Mouse (Mus musculus): ENCODE results near the gene Gatm. TPM values are rescaled to one million over a fixed set of nuclear protein-coding genes. Genes with fewer than 3 reads are reported as not detected.

Gatm gene
- polyA plus RNA-seq, 1 experiment from 2014 or later, result 6.9 TPM

DNA sequence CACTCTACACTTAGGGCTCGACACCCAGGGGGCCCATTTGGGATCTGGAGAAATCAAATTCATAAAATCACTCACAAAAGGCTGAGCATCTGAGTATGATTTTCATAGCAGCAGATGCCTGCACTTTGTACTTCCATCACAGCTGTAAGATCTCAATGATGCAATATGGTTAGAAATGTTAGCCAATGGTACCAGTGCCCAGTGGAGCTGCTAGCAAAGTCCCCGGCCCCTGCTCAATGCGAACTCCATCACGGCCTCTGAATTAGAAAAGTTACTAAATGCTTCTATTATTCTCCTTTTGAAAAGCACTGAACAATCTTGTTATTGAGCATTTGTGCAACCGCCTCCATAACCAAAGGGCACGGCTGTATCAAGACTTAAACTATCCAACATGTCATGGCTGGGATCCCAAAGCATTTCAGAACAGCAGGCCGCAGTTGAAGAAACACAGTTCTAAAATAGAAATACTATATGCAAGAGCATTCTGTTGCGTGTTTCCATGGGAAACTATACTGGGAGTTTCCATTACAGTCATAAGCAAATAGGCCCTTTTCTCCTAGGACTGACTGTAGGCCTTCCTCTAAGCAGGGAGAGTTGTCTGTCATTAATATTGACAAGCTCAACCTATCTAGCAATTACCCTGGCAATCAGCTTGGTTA is 23.1 kb downstream of the Gatm start:
- Histone ChIP-seq H3K36me3 (ENCODE audit: insufficient read depth) (no peaks in the 10 kb centered on the region), H3K4me3 (ENCODE audit: low read depth, low read length) (no peak overlapping the region), H3K9me3 (ENCODE audit: low read depth, low read length) (no peaks in the 10 kb centered on the region), H3K27ac (ENCODE audit: low read depth) (no peak overlapping the region), H3K4me2 (no peak overlapping the region), H3K9ac (no peak overlapping the region), H3K27me3 (ENCODE audit: insufficient read depth, low read length) (no peaks in the 10 kb centered on the region), H3K4me1 (ENCODE audit: insufficient read depth) (no peaks in the 10 kb centered on the region)
- ATAC-seq (ENCODE audit: insufficient read depth), result no peak
- 84% methylated on average over 8 of the region's 8 CpGs for WGBS
- TF ChIP-seq CTCF (IDR thresholded peaks at IDR 0.05; ENCODE audit: low read depth), result no peak
- no peak for DNase-seq

DNA sequence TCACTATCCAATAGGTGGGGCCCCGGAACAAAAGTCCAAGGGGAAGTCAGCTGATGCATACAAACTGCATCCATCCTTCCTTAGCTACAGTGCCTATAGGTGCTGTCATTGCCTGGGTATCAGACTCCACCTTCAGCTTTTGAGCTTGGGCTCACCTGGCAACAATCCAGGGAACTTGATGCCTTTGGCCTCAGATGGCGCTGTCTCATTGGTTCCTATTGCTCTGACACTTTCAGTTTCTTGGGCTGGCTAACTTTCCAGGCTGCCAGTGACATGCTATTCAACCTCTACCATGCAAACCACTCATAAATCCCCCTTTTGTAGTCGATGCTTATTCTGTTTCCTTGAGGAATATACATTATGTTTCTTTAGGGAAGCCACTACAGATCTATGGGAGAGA is 24.8 kb downstream of the Gatm start:
- DNase-seq, result peak; percentile 26

DNA sequence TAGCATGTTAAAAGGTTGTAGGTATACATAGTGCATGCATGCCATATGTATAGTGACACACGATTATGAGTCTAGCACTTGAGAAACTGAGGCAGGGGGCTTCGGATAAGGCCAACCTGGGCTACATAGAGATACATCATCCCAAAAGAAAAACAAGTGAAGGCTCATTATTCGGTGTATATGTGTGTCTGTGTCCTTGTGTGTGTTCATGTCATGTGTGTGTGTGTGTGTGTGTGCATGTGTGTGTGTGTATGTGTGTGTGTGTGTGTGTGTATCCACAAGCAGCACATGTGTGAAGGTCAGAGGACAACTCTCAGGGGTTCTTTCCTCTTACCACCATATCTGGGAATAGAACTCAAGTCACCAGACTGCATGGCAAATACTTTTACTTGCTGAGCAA is 28.8 kb downstream of the Gatm start:
- Histone ChIP-seq H3K4me2 (no peak overlapping the region), H3K9ac (no peak overlapping the region), H3K9me3 (ENCODE audit: low read depth, low read length) (no peaks in the 10 kb centered on the region), H3K4me3 (ENCODE audit: low read depth, low read length) (no peak overlapping the region), H3K36me3 (ENCODE audit: insufficient read depth) (no peaks in the 10 kb centered on the region), H3K27me3 (ENCODE audit: insufficient read depth, low read length) (no peaks in the 10 kb centered on the region), H3K4me1 (ENCODE audit: insufficient read depth) (0 out of 2 replicates have a peak, but pooled peaks cover 3% of the 10 kb centered on the region), H3K27ac (ENCODE audit: low read depth) (no peak overlapping the region)
- TF ChIP-seq CTCF (IDR thresholded peaks at IDR 0.05; ENCODE audit: low read depth), result no peak
- WGBS, result 87% methylated on average over 3 of the region's 3 CpGs
- ATAC-seq (ENCODE audit: insufficient read depth), result no peak
- no peak for DNase-seq

More for the DNA sequence above, 24.8 kb downstream of the Gatm start:
- Histone ChIP-seq H3K27me3 (ENCODE audit: insufficient read depth, low read length) (no peaks in the 10 kb centered on the region), H3K9me3 (ENCODE audit: low read depth, low read length) (no peaks in the 10 kb centered on the region), H3K4me3 (ENCODE audit: low read depth, low read length) (no peak overlapping the region), H3K27ac (ENCODE audit: low read depth) (no peak overlapping the region), H3K4me2 (no peak overlapping the region), H3K36me3 (ENCODE audit: insufficient read depth) (no peaks in the 10 kb centered on the region), H3K9ac (no peak overlapping the region), H3K4me1 (ENCODE audit: insufficient read depth) (no peaks in the 10 kb centered on the region)
- WGBS, result 69% methylated on average over 3 of the region's 3 CpGs
- no peak for TF ChIP-seq CTCF (IDR thresholded peaks at IDR 0.05; ENCODE audit: low read depth)
- ATAC-seq (ENCODE audit: insufficient read depth), result no peak

DNA sequence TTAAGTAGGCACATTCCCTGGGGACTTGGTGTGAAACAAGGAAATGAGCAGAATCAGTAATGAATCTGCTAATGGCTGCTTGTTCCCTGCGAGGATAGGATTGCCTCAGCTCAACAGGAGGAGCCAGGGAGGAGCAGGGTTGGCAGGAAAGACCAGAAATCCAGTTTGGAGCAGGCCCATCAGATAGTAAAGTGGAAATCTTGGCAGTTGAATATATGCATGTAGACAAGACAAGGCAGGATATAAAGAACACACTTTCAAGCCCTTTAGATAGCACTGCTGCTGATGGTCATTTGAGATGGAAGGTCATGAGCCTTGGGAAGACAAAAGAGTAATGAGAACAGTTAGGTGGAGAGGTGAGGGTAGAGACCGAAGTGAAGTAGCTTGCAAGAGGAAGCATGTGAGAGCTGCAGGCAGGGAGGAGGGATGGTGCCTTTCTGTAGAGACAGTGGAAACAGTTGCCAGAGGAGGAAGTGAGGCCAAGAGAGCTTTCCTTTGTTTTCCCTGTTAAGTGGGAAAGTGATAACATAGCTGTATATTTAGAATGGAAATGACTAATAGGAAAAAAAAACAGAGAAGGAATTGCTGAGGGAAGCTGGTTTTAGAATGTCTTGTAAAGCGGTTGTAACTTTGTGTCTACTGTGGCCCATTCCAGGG is 29.6 kb downstream of the Gatm start:
- H3K36me3 ChIP-seq (ENCODE audit: insufficient read depth), result no peaks in the 10 kb centered on the region
- no peaks in the 10 kb centered on the region for H3K9me3 ChIP-seq (ENCODE audit: low read depth, low read length)
- H3K27me3 ChIP-seq (ENCODE audit: insufficient read depth, low read length), result no peaks in the 10 kb centered on the region
- no peak overlapping the region for H3K4me2 ChIP-seq
- 49% methylated on average over 3 of the region's 3 CpGs for WGBS
- H3K27ac ChIP-seq (ENCODE audit: low read depth), result peak overlapping the region; percentile 67; the same call in 1 of the 2 replicates
- no peak overlapping the region for H3K9ac ChIP-seq
- peaks cover 6% of the 10 kb centered on the region; the same call in 1 of the 2 replicates for H3K4me1 ChIP-seq (ENCODE audit: insufficient read depth)
- ATAC-seq (ENCODE audit: insufficient read depth) (peak; percentile 62), DNase-seq (peak; percentile 47)
- TF ChIP-seq CTCF (IDR thresholded peaks at IDR 0.05; ENCODE audit: low read depth), result no peak
- H3K4me3 ChIP-seq (ENCODE audit: low read depth, low read length), result no peak overlapping the region

DNA sequence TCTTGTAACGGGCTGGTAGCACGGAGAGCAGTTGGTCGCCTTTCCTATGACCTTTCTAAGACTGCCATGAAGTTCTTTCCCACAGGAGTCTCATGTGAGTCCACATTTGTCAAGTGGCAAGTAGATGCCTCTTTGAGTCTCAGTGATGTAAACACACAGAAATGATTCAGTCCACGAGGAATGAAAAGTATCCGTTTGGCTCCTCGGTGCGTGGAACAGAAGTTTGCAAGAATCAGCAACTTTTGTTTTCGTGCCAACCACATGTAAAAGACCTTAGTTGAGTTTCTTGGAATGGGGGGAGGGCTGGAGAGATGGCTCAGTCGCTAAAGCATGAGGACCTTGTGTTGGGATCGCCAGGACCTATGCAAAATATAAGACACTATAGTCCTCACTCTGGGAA is 30.7 kb downstream of the Gatm start:
- no peak overlapping the region for H3K27ac ChIP-seq (ENCODE audit: low read depth)
- H3K4me3 ChIP-seq (ENCODE audit: low read depth, low read length), result no peak overlapping the region
- peaks cover 9% of the 10 kb centered on the region; the same call in 1 of the 2 replicates for H3K4me1 ChIP-seq (ENCODE audit: insufficient read depth)
- no peaks in the 10 kb centered on the region for H3K27me3 ChIP-seq (ENCODE audit: insufficient read depth, low read length)
- peak; percentile 13 for DNase-seq
- 53% methylated on average over 10 of the region's 10 CpGs for WGBS
- TF ChIP-seq CTCF (IDR thresholded peaks at IDR 0.05; ENCODE audit: low read depth), result no peak
- H3K9ac ChIP-seq, result no peak overlapping the region
- no peaks in the 10 kb centered on the region for H3K36me3 ChIP-seq (ENCODE audit: insufficient read depth)
- H3K4me2 ChIP-seq, result no peak overlapping the region
- H3K9me3 ChIP-seq (ENCODE audit: low read depth, low read length), result no peaks in the 10 kb centered on the region
- no peak for ATAC-seq (ENCODE audit: insufficient read depth)

DNA sequence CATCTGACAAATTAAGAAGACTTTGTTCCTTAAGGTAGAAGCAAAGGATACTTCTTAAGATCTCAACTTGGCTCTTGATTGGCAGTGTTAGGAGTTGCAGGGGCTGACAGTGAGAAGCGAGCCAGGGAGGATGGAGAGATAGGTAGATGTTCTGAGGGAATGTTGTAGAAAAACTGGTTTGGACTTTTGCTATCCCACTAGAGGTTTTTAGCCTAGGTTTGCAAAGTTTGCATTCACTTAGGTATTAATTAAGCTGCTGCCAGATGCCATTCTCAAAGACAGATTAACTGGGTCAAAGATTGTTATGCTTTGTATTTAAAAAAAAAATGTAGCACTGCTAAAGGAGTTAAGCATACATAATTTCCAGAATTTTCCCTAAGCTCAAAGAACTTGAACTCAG is 33.8 kb downstream of the Gatm start:
- Histone ChIP-seq H3K4me1 (ENCODE audit: insufficient read depth) (peaks cover 9% of the 10 kb centered on the region; the same call in 1 of the 2 replicates), H3K9ac (no peak overlapping the region), H3K4me2 (no peak overlapping the region), H3K4me3 (ENCODE audit: low read depth, low read length) (no peak overlapping the region), H3K27me3 (ENCODE audit: insufficient read depth, low read length) (no peaks in the 10 kb centered on the region), H3K9me3 (ENCODE audit: low read depth, low read length) (no peaks in the 10 kb centered on the region), H3K36me3 (ENCODE audit: insufficient read depth) (no peaks in the 10 kb centered on the region), H3K27ac (ENCODE audit: low read depth) (no peak overlapping the region)
- no peak for TF ChIP-seq CTCF (IDR thresholded peaks at IDR 0.05; ENCODE audit: low read depth)
- ATAC-seq (ENCODE audit: insufficient read depth) (no peak), DNase-seq (no peak)
- 73% methylated on average over 1 of the region's 1 CpGs for WGBS

DNA sequence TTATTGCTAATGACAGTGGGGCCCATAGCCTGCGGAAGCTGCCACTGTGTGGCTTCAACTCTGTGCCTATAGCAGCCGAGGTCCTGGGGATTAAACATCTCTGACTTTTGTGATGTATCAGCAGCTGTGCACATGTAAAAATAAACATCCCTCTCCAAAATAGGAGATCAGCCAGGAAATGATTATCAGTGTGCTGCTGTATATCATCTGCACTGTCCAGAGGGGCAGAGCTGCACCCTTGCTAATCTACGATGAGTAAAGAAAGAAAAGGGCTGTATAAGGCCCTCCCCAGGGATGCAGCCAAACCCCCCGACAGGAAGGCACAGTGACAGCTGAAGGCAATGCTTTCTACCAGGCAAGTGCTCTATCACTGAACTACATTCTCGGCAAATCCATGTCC is 34.8 kb downstream of the Gatm start:
- 22% methylated on average over 5 of the region's 5 CpGs for WGBS
- Histone ChIP-seq H3K9ac (no peak overlapping the region), H3K4me1 (ENCODE audit: insufficient read depth) (peaks cover 9% of the 10 kb centered on the region; the same call in 1 of the 2 replicates), H3K27ac (ENCODE audit: low read depth) (peak overlapping the region; percentile 42; the same call in 1 of the 2 replicates), H3K4me2 (peak overlapping the region; percentile 44), H3K27me3 (ENCODE audit: insufficient read depth, low read length) (no peaks in the 10 kb centered on the region), H3K4me3 (ENCODE audit: low read depth, low read length) (no peak overlapping the region), H3K36me3 (ENCODE audit: insufficient read depth) (no peaks in the 10 kb centered on the region), H3K9me3 (ENCODE audit: low read depth, low read length) (no peaks in the 10 kb centered on the region)
- no peak for TF ChIP-seq CTCF (IDR thresholded peaks at IDR 0.05; ENCODE audit: low read depth)
- peak; percentile 88; the same call in 1 of the 2 replicates for ATAC-seq (ENCODE audit: insufficient read depth)
- DNase-seq, result peak; percentile 64

Measured in lung, embryonic 14.5 days (tissue).